Mouse (Mus musculus) ES-E14 (cell line): Measurements from ENCODE around the gene Sptb. TPM values are rescaled to one million over a fixed set of nuclear protein-coding genes. Genes with fewer than 3 reads are reported as not detected.

Experiments
- DNase-seq: peaks from one replicate; pipeline ENCODE4 v3.0.0-alpha.2; 2013; ENCODE audit warnings: low read depth, low spot score
- H3K27ac ChIP-seq: 2 replicates; pipeline ENCODE4 v1.5.1; 2012; ENCODE audit warnings: low read depth, mild to moderate bottlenecking, low read length, moderate library complexity, mixed read lengths; ENCODE audit not compliant: poor library complexity, insufficient read depth, severe bottlenecking
- H3K36me3 ChIP-seq: 2 replicates; pipeline ENCODE4 v1.6.1; 2012; ENCODE audit warnings: mild to moderate bottlenecking, low read length, moderate library complexity, mixed read lengths; ENCODE audit not compliant: control insufficient read depth, poor library complexity, insufficient read depth, severe bottlenecking
- H3K4me1 ChIP-seq, 2 experiments: fragments of 150-350 bp in 1 of 2; sonication (generic) in 1 of 2; 2 replicates each; pipeline ENCODE4 v1.6.1; 2012; ENCODE audit warnings: low read length in 2 of 2, mild to moderate bottlenecking in 1 of 2, mixed read lengths in 1 of 2; ENCODE audit not compliant: control insufficient read depth in 2 of 2, insufficient read depth in 2 of 2, poor library complexity in 1 of 2
- H3K4me3 ChIP-seq, 2 experiments: fragments of 150-350 bp in 1 of 2; sonication (generic) in 1 of 2; 2 replicates each; pipeline ENCODE4 v1.5.1; 2012; ENCODE audit warnings: low read length in 2 of 2, low read depth in 1 of 2, mild to moderate bottlenecking in 1 of 2, mixed read lengths in 1 of 2; ENCODE audit not compliant: insufficient read depth in 1 of 2, poor library complexity in 1 of 2, severe bottlenecking in 1 of 2
- H3K9ac ChIP-seq: 2 replicates; pipeline ENCODE4 v1.6.1; 2012; ENCODE audit warnings: low read depth, mild to moderate bottlenecking, low read length, mixed read lengths; ENCODE audit not compliant: poor library complexity, insufficient read depth, severe bottlenecking
- H3K9me3 ChIP-seq: fragments of 150-350 bp; sonication (generic); 2 replicates; pipeline ENCODE4 v1.6.1; 2012; ENCODE audit warnings: low read depth, mild to moderate bottlenecking, low read length; ENCODE audit not compliant: control insufficient read depth, insufficient read depth
- CHD2 ChIP-seq: IDR thresholded peaks from 2 replicates; pipeline ENCODE4 v1.6.1; 2014; ENCODE audit warnings: mild to moderate bottlenecking, low read depth, low read length, inconsistent platforms
- HCFC1 ChIP-seq: IDR thresholded peaks from 2 replicates; pipeline ENCODE4 v1.6.1; 2012; ENCODE audit warnings: low read length, inconsistent platforms, borderline replicate concordance; ENCODE audit not compliant: insufficient read depth
- MAFK ChIP-seq: IDR thresholded peaks from 2 replicates; pipeline ENCODE4 v1.6.1; 2014; ENCODE audit warnings: mild to moderate bottlenecking, low read depth, low read length, inconsistent platforms; ENCODE audit not compliant: insufficient read depth
- ZC3H11A ChIP-seq: IDR thresholded peaks from 2 replicates; pipeline ENCODE4 v1.6.1; 2012; ENCODE audit warnings: low read depth, mild to moderate bottlenecking, inconsistent platforms, low read length, borderline replicate concordance
- ZNF384 ChIP-seq: IDR thresholded peaks from 2 replicates; pipeline ENCODE4 v1.6.1; 2012; ENCODE audit warnings: low read depth, low read length, inconsistent platforms
- in situ Hi-C, 2 experiments: fragments of 600-800 bp; cut with MboI; formaldehyde crosslinking; loops; one replicate each; pipeline ENCODE4 v1.15.1; 2025; ENCODE audit warnings: low sequenced_read_pairs in 2 of 2, inconsistent platforms in 1 of 2; ENCODE audit not compliant: unreplicated experiment in 2 of 2
- total RNA-seq: library from RNA; depleted of rRNA; stranded (reverse); fragments of 300-350 nt; gene quantifications from 2 replicates; pipeline ENCODE4 v1.2.3, GENCODE M21; 2012

Sptb gene
- total RNA-seq, 1 experiment = 3.6 TPM

GRCm38 (mm10) chr12:76681937-76682336 lies 28.4 kb downstream of the Sptb start:
- in situ Hi-C loops = no loop called here
- Histone ChIP-seq H3K4me1 (peaks cover 2 to 15% of the 10 kb centered on the region in 2 experiments; a peak in 1 of 4 replicates), H3K4me3 (no peak overlapping the region), H3K27ac (no peak overlapping the region), H3K9me3 (no peaks in the 10 kb centered on the region), H3K36me3 (no peaks in the 10 kb centered on the region), H3K9ac (no peak overlapping the region)
- no peak for DNase-seq
- TF ChIP-seq HCFC1 (no peak), MAFK (no peak), CHD2 (no peak), ZC3H11A (no peak), ZNF384 (no peak)

- no peak overlapping the region for H3K9ac ChIP-seq
- no peak for TF ChIP-seq HCFC1
- TF ChIP-seq ZC3H11A = no peak
- no peak for TF ChIP-seq CHD2
- TF ChIP-seq ZNF384 = no peak
- TF ChIP-seq MAFK = no peak
- in situ Hi-C loops = loop anchor here in 1 of 2 experiments (10.0 kb wide), 1 partner anchor 58 kb away; no protein-coding TSS in a partner anchor
- DNase-seq = no peak
- H3K4me3 ChIP-seq = no peak overlapping the region
- H3K9me3 ChIP-seq = no peaks in the 10 kb centered on the region
- H3K36me3 ChIP-seq = no peaks in the 10 kb centered on the region
- H3K4me1 ChIP-seq = peaks cover 0 to 3% of the 10 kb centered on the region in 2 experiments; a peak in 1 of 4 replicates
- H3K27ac ChIP-seq = no peak overlapping the region
Observed at GRCm38 (mm10) chr12:76677068-76677467, 33.3 kb downstream of the Sptb start.

- H3K4me3 ChIP-seq = no peak overlapping the region
- DNase-seq = no peak
- no peak overlapping the region for H3K27ac ChIP-seq
- H3K36me3 ChIP-seq = no peaks in the 10 kb centered on the region
- H3K4me1 ChIP-seq = peaks cover 0 to 3% of the 10 kb centered on the region in 2 experiments; a peak in 1 of 4 replicates
- no peaks in the 10 kb centered on the region for H3K9me3 ChIP-seq
- H3K9ac ChIP-seq = no peak overlapping the region
- peak; percentile 66; the same call in 1 of the 2 replicates for TF ChIP-seq MAFK
- no peak for TF ChIP-seq HCFC1
- no peak for TF ChIP-seq ZC3H11A
- no peak for TF ChIP-seq ZNF384
- TF ChIP-seq CHD2 = no peak
- in situ Hi-C loops = loop anchor here in 1 of 2 experiments (10.0 kb wide), 1 partner anchor 58 kb away; no protein-coding TSS in a partner anchor
Observed at GRCm38 (mm10) chr12:76676477-76676876, 33.9 kb downstream of the Sptb start.

- Histone ChIP-seq H3K9me3 (no peaks in the 10 kb centered on the region), H3K4me3 (no peak overlapping the region), H3K36me3 (no peaks in the 10 kb centered on the region), H3K27ac (no peak overlapping the region), H3K9ac (no peak overlapping the region), H3K4me1 (peaks cover 0 to 3% of the 10 kb centered on the region in 2 experiments; a peak in 1 of 4 replicates)
- no peak for TF ChIP-seq ZNF384
- no peak for TF ChIP-seq HCFC1
- no peak for TF ChIP-seq MAFK
- TF ChIP-seq CHD2 = no peak
- no peak for TF ChIP-seq ZC3H11A
- no peak for DNase-seq
- in situ Hi-C loops = loop anchor here in 1 of 2 experiments (10.0 kb wide), 1 partner anchor 59 kb away; no protein-coding TSS in a partner anchor
Observed at GRCm38 (mm10) chr12:76675364-76675763, 35.0 kb downstream of the Sptb start.
